Mouse (Mus musculus) intestine, embryonic 15.5 days (tissue): ENCODE data around the gene Gins3. TPM values are rescaled to one million over a fixed set of nuclear protein-coding genes. Genes with fewer than 3 reads are reported as not detected.
"Not testable (repeated sequence)": the region's sequence is repeated elsewhere in the genome, so short reads cannot be mapped to it uniquely, and the experiment has no call there.

ENCODE experiments used
- ATAC-seq: fragments of 200-750 bp; cut with Nextera tagmentation; 2 replicates; pipeline ENCODE4 v1.8.0; 2017; ENCODE audit warnings: moderate TSS enrichment, moderate library complexity
- H3K27ac ChIP-seq: fragments of 300-500 bp; sonication (generic); 2 replicates; pipeline ENCODE4 v1.5.1; 2015; ENCODE audit warnings: mild to moderate bottlenecking, inconsistent platforms
- H3K27me3 ChIP-seq: fragments of 300-500 bp; sonication (generic); replicated peaks from 2 replicates; pipeline ENCODE4 v1.6.1; 2015; ENCODE audit warnings: inconsistent platforms
- H3K36me3 ChIP-seq: fragments of 300-500 bp; sonication (generic); 2 replicates; pipeline ENCODE4 v1.6.1; 2015; ENCODE audit warnings: inconsistent platforms
- H3K4me1 ChIP-seq: fragments of 300-500 bp; sonication (generic); replicated peaks from 2 replicates; pipeline ENCODE4 v1.6.1; 2015; ENCODE audit warnings: inconsistent platforms
- H3K4me2 ChIP-seq: fragments of 300-500 bp; sonication (generic); replicated peaks from 2 replicates; pipeline ENCODE4 v1.6.1; 2015; ENCODE audit warnings: mild to moderate bottlenecking, inconsistent platforms
- H3K4me3 ChIP-seq: fragments of 300-500 bp; sonication (generic); replicated peaks from 2 replicates; pipeline ENCODE4 v1.5.1; 2015; ENCODE audit warnings: inconsistent platforms
- H3K9ac ChIP-seq: fragments of 300-500 bp; sonication (generic); 2 replicates; pipeline ENCODE4 v1.6.1; 2015; ENCODE audit warnings: inconsistent platforms
- H3K9me3 ChIP-seq: fragments of 300-500 bp; sonication (generic); 2 replicates; pipeline ENCODE4 v1.6.1; 2016; ENCODE audit warnings: inconsistent platforms
- WGBS: fragments of 180-500 bp; shearing (Covaris S2); methylation state at CpG from one replicate; pipeline ENCODE4 v1.1.7; 2015; 5-methylcytosine and 5-hydroxymethylcytosine counted together
- polyA plus RNA-seq: library from polyadenylated mRNA; unstranded; fragments of >200 nt; fragmentation: Nextera tagmentation; extraction: Ambion mirVana; gene quantifications from 2 replicates; pipeline ENCODE4 v1.2.1, GENCODE M21; 2015

Gins3 gene
- polyA plus RNA-seq: 13.3 and 16.9 TPM in 2 replicates

- peak within 1 kb of the TSS; percentile 60; the same call in 1 of the 2 replicates for H3K27ac ChIP-seq
Measured at GRCm38 (mm10) chr8:95633262-95634062, at the start of gene Gins3. Gins3 (plus strand) TSS chr8:95633453.

GRCm38 (mm10) chr8:95587339-95587738, 45.9 kb upstream of the Gins3 start:
- H3K4me2 ChIP-seq: no peak overlapping the region
- no peaks in the 10 kb centered on the region for H3K27me3 ChIP-seq
- no peak overlapping the region for H3K4me3 ChIP-seq
- no peak overlapping the region for H3K27ac ChIP-seq
- ATAC-seq: no peak
- no peaks in the 10 kb centered on the region for H3K4me1 ChIP-seq
- WGBS: 89% methylated on average over 1 of the region's 1 CpGs
- H3K9me3 ChIP-seq: no peaks in the 10 kb centered on the region
- no peak overlapping the region for H3K9ac ChIP-seq
- H3K36me3 ChIP-seq: no peaks in the 10 kb centered on the region

More at GRCm38 (mm10) chr8:95633262-95634062, at the start of gene Gins3:
- Histone ChIP-seq H3K4me3 (peak within 1 kb of the TSS; percentile 83), H3K27me3 (no peaks in the 10 kb centered on the region), H3K9ac (peak within 1 kb of the TSS; percentile 68), H3K4me2 (peak within 1 kb of the TSS; percentile 75), H3K4me1 (0 out of 2 replicates have a peak, but pooled peaks cover 5% of the 10 kb centered on the region), H3K36me3 (no peaks in the 10 kb centered on the region; the same call in 1 of the 2 replicates), H3K9me3 (no peaks in the 10 kb centered on the region)
- WGBS: under 1% methylated on average over 52 of the region's 52 CpGs
- peak; percentile 97 for ATAC-seq

GRCm38 (mm10) chr8:95589282-95589681, 44.0 kb upstream of the Gins3 start:
- ATAC-seq: no peak
- Histone ChIP-seq H3K4me1 (no peaks in the 10 kb centered on the region), H3K27me3 (no peaks in the 10 kb centered on the region), H3K9me3 (no peaks in the 10 kb centered on the region), H3K4me2 (no peak overlapping the region), H3K36me3 (no peaks in the 10 kb centered on the region), H3K9ac (no peak overlapping the region), H3K27ac (no peak overlapping the region), H3K4me3 (no peak overlapping the region)
- 63% methylated on average over 10 of the region's 10 CpGs for WGBS

DNA sequence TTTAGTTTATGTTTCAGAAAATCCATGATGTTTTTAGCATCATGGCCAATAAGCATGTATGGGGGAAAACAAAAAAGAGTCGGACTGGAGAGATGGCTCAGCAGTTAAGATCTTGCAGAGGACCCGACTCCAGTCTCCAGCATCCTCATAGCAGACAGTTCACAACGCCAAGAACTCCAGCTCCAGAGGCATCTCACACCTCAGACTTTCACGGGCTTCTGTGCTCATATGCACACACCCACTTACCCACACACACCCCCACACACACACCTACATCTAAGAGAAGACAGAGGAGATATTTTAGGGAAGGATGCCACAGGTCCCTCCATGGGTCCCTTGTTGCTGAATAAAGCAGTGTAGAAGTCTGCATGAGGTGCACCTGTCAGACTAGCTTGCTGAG, 42.7 kb upstream of the Gins3 start:
- Histone ChIP-seq H3K4me2 (no peak overlapping the region), H3K4me1 (no peaks in the 10 kb centered on the region), H3K9me3 (no peaks in the 10 kb centered on the region), H3K27me3 (no peaks in the 10 kb centered on the region), H3K4me3 (no peak overlapping the region), H3K27ac (no peak overlapping the region), H3K9ac (no peak overlapping the region), H3K36me3 (no peaks in the 10 kb centered on the region)
- ATAC-seq: no peak
- WGBS: 76% methylated on average over 4 of the region's 4 CpGs

DNA sequence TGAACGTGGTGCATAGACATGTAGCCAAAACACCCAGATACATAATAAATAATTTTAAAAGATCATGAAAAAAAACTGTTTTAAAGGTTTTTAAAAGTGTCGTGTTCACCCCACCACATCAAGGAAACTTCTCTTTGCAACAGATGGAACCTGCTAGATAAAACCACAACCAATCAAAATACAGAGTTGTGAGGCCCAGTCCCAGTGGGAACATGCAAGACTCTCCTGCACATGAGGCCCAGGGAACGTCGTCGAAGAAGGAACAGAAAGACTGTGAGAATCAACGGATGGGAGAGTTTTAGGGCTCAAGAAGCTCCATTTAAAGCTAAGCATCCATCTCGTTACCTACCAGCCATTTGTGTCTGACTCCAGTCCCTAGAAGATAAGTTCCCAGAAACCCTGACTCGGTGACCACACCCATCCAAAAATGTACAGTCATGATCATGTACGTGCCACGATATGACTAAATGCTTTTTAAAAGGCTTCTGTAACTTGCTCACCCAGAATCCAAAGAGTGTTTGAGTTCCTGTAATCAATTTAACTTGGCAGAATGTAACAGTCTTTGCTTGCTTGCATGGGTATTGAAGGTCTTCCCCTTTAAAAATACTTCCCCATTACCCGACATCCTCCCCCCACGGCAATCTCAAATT, 41.0 kb upstream of the Gins3 start:
- Histone ChIP-seq H3K9ac (no peak overlapping the region), H3K4me3 (no peak overlapping the region), H3K4me2 (no peak overlapping the region), H3K9me3 (no peaks in the 10 kb centered on the region), H3K27ac (no peak overlapping the region), H3K36me3 (no peaks in the 10 kb centered on the region), H3K27me3 (no peaks in the 10 kb centered on the region), H3K4me1 (no peaks in the 10 kb centered on the region)
- ATAC-seq: no peak
- WGBS: 80% methylated on average over 12 of the region's 12 CpGs

DNA sequence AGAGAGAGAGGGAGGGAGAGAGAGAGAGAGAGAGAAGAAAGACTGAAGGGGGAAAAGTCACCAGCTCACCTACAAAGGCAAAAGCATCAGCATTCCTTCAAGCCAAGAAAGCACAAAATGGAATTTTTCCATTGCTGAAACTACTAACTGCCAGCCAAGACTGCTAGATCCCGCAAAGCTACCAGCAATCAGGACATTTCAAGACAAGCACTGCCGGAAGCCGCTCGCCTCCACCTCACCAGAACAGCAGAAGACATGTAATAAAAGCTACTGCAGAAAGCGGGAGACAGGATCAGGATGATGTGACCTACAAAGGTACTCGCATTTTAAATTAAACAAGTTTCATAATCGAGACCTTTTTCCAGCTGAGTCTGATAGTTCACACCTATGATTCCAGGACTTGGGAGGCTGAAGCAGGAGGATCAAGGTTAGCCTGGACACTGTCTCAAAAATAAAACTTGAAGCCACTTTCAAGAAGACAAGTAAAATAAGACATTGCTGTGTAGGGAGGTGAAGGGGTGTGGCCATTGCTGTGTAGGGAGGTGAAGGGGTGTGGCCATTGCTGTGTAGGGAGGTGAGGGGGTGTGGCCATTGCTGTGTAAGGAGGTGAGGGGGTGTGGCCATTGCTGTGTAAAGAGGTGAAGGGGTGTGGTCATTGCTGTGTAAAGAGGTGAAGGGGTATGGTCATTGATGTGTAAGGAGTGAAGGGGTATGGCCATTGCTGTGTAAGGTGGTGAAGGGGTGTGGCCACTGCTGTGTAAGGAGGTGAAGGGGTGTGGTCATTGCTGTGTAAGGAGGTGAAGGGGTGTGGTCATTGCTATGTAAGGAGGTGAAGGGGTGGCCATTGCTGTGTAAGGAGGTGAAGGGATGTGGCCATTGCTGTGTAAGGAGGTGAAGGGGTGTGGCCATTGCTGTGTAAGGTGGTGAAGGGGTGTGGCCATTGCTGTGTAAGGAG, 39.5 kb upstream of the Gins3 start:
- Histone ChIP-seq H3K4me3 (no peak overlapping the region), H3K27ac (no peak overlapping the region), H3K4me1 (no peaks in the 10 kb centered on the region), H3K9ac (no peak overlapping the region), H3K9me3 (no peaks in the 10 kb centered on the region), H3K36me3 (no peaks in the 10 kb centered on the region), H3K4me2 (no peak overlapping the region), H3K27me3 (no peaks in the 10 kb centered on the region)
- WGBS: 89% methylated on average over 7 of the region's 7 CpGs
- no peak for ATAC-seq

GRCm38 (mm10) chr8:95595131-95595530, 38.1 kb upstream of the Gins3 start:
- no peaks in the 10 kb centered on the region for H3K4me1 ChIP-seq
- no peak overlapping the region for H3K27ac ChIP-seq
- no peaks in the 10 kb centered on the region for H3K36me3 ChIP-seq
- H3K9me3 ChIP-seq: no peaks in the 10 kb centered on the region
- ATAC-seq: no peak
- WGBS: 87% methylated on average over 14 of the region's 14 CpGs
- H3K4me2 ChIP-seq: no peak overlapping the region
- H3K4me3 ChIP-seq: no peak overlapping the region
- H3K27me3 ChIP-seq: no peaks in the 10 kb centered on the region
- no peak overlapping the region for H3K9ac ChIP-seq

DNA sequence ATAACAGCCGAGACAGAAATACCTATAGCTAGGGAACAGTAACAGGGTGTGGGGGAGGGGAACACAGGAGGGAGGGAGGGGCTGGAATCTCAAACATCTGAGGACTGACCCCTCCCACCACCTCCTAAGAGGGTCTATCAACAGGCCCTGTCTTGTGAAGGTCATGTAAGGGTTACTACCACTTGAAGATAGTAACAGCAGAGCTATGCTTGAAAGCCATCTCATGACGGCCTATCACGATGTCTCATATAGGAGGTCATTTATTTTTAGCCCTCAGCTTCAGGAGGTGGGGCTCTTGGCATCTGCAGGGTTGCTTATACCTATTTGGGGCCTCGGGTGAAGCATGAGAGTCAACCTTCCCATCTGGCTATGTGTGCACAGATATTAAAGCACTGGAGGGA, 36.4 kb upstream of the Gins3 start:
- Histone ChIP-seq H3K4me3 (no peak overlapping the region), H3K9ac (no peak overlapping the region), H3K27me3 (no peaks in the 10 kb centered on the region), H3K4me2 (no peak overlapping the region), H3K4me1 (no peaks in the 10 kb centered on the region), H3K36me3 (no peaks in the 10 kb centered on the region), H3K27ac (no peak overlapping the region), H3K9me3 (no peaks in the 10 kb centered on the region)
- ATAC-seq: no peak
- 34% methylated on average over 4 of the region's 4 CpGs for WGBS

- 8% methylated on average over 11 of the region's 11 CpGs for WGBS
- H3K9me3 ChIP-seq: no peaks in the 10 kb centered on the region
- no peak overlapping the region for H3K4me2 ChIP-seq
- no peak overlapping the region for H3K4me3 ChIP-seq
- H3K9ac ChIP-seq: no peak overlapping the region
- no peaks in the 10 kb centered on the region for H3K27me3 ChIP-seq
- no peak overlapping the region for H3K27ac ChIP-seq
- ATAC-seq: no peak
- H3K36me3 ChIP-seq: no peaks in the 10 kb centered on the region
- H3K4me1 ChIP-seq: no peaks in the 10 kb centered on the region
Measured at GRCm38 (mm10) chr8:95599861-95600260, 33.4 kb upstream of the Gins3 start.

DNA sequence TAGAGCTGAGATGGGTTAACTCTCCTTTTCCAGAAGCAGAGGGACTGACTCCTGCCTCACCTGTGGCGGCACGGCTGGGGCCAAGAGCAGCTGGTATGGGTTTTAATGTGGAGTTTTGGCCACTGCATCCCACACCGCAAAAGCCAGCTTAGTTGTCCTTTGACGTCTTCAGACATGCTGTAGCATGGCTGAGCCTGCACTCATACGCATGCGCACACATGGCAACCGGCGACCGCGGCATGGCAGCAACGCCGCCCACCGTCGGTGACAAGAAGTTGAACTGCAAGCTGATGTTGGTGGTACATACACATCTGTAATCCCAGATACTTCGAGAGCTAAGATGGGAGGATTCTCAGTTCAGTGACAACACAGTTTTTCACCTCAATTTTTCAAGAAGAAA, 31.9 kb upstream of the Gins3 start:
- H3K9ac ChIP-seq: no peak overlapping the region
- H3K36me3 ChIP-seq: no peaks in the 10 kb centered on the region
- WGBS: 72% methylated on average over 15 of the region's 15 CpGs
- no peak overlapping the region for H3K4me2 ChIP-seq
- H3K4me3 ChIP-seq: no peak overlapping the region
- no peaks in the 10 kb centered on the region for H3K9me3 ChIP-seq
- no peaks in the 10 kb centered on the region for H3K27me3 ChIP-seq
- no peak overlapping the region for H3K27ac ChIP-seq
- ATAC-seq: no peak
- no peaks in the 10 kb centered on the region for H3K4me1 ChIP-seq

- Histone ChIP-seq H3K27ac (no peak overlapping the region), H3K9ac (no peak overlapping the region), H3K4me1 (no peaks in the 10 kb centered on the region), H3K27me3 (no peaks in the 10 kb centered on the region; the same call in 1 of the 2 replicates), H3K36me3 (no peaks in the 10 kb centered on the region), H3K4me3 (no peak overlapping the region), H3K9me3 (no peaks in the 10 kb centered on the region), H3K4me2 (no peak overlapping the region)
- no peak for ATAC-seq
- WGBS: 71% methylated on average over 2 of the region's 2 CpGs
Measured at GRCm38 (mm10) chr8:95602168-95602567, 31.1 kb upstream of the Gins3 start.

DNA sequence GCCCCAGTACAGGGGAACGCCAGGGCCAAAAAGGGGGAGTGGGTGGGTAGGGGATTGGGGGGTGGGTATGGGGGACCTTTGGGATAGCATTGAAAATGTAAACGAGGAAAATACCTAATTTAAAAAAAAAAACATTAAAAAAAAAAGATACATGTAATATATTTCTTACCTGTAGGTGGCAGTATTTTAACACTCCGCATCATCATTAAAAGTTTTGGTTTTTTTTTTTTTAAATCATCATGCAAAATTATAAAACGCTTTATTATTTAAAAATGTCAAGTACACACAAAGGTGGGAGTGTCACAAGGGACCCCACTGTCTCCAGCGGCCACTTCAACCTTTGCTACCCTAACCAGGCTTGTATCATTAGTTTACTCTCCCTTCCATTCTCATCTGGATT, 26.7 kb upstream of the Gins3 start:
- H3K4me1 ChIP-seq, ATAC-seq, H3K9me3 ChIP-seq, H3K36me3 ChIP-seq, H3K4me3 ChIP-seq, H3K27ac ChIP-seq, H3K27me3 ChIP-seq, H3K4me2 ChIP-seq, H3K9ac ChIP-seq: not testable (repeated sequence)
- 20% methylated on average over 4 of the region's 5 CpGs for WGBS
